Mouse (Mus musculus): ENCODE results near the gene Negr1.

DNA sequence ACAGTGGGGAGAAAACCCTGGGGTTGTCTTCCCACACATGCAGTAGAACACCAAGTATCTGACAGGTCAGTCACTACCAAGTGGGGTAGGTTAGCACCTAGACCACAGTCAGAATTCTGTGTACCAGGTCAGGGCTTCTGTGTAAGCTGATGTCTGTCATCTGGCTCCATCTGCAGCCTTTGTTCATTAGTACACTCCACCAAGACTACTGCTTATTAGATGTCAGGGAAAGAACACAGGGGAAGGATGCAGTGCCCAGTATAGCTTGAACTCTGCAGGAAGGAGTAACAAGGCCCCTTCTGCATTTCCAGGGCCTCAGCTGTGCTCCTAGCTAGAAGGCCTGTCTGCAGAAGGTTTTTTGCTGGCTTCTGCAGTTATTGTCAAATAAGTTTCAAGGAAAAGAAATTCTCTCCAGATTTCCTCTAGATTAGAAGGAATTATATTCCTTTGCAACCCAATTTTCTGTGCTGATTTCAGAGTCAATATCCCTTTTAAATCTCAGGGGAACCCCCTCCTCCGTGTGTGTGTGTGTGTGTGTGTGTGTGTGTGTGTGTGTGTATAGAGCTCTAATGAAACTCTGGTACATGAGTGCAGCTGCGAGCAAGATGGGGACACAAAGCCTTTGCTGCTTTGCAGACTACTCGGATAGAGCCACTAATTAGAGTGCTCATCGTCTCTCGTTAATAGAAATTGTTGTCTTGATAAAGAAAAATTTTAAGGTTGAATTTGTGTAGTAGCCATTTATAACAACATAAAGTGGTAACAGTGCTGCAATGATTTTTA lies 654.5 kb downstream of the Negr1 start:
- TF ChIP-seq POLR2A (IDR thresholded peaks at IDR 0.05; ENCODE audit: insufficient read depth, low read depth, low read length): no peak
- 0 out of 2 replicates have a peak, but pooled peaks have one; percentile 2 for TF ChIP-seq CTCF (IDR thresholded peaks at IDR 0.05)
- TF ChIP-seq EP300 (IDR thresholded peaks at IDR 0.05; ENCODE audit: insufficient read depth, low read depth, low read length): no peak

Measured in heart, adult 2 months (tissue).